Mouse (Mus musculus) kidney, postnatal 10 days (tissue): ENCODE results near the gene Xlr3a.
A peak's percentile ranks its signal among the peaks of the same experiment; 100 is the strongest.
"Not testable (repeated sequence)": the region's sequence is repeated elsewhere in the genome, so short reads cannot be mapped to it uniquely, and the experiment has no call there.

Experiments
- DNase-seq: peaks from one replicate; pipeline ENCODE4 v3.0.0; 2021; ENCODE audit warnings: mixed read lengths

Gene Xlr3a

GRCm38 (mm10) chrX:73096941-73097508, at the start of gene Xlr3a:
Gene Xlr3a, minus strand, starts transcription at chrX:73097095.
- not testable (repeated sequence) for DNase-seq

GRCm38 (mm10) chrX:73143218-73143618, 46.3 kb upstream of the Xlr3a start:
- not testable (repeated sequence) for DNase-seq

- not testable (repeated sequence) for DNase-seq
These were observed 26.2 kb upstream of the Xlr3a start for GRCm38 (mm10) chrX:73122859-73123829.

GRCm38 (mm10) chrX:73116747-73117146, 19.9 kb upstream of the Xlr3a start, which contains the start of gene Gm14685:
Gene Gm14685, plus strand, starts transcription at chrX:73117047.
- DNase-seq, result not testable (repeated sequence)

GRCm38 (mm10) chrX:73082267-73083055, 14.4 kb downstream of the Xlr3a start, which contains the start of gene Xlr4a:
Gene Xlr4a, minus strand, starts transcription at chrX:73082478.
- not testable (repeated sequence) for DNase-seq

GRCm38 (mm10) chrX:73066765-73067312, 30.1 kb downstream of the Xlr3a start:
- not testable (repeated sequence) for DNase-seq

- no peak for DNase-seq
These were observed 32.5 kb downstream of the Xlr3a start, which contains the start of gene Pnma3 for GRCm38 (mm10) chrX:73064415-73064793. Gene Pnma3, plus strand, starts transcription at chrX:73064787.

- peak; percentile 27 for DNase-seq
These were observed 33.1 kb downstream of the Xlr3a start for GRCm38 (mm10) chrX:73063512-73064414.

- DNase-seq, result no peak
These were observed 34.6 kb downstream of the Xlr3a start for GRCm38 (mm10) chrX:73062323-73062722.

GRCm38 (mm10) chrX:73061528-73061927, 35.4 kb downstream of the Xlr3a start:
- DNase-seq, result no peak

GRCm38 (mm10) chrX:73053860-73054563, 42.9 kb downstream of the Xlr3a start:
- peak; percentile 94 for DNase-seq

- no peak for DNase-seq
These were observed 57.2 kb downstream of the Xlr3a start for GRCm38 (mm10) chrX:73039666-73040065.

- DNase-seq, result no peak
These were observed 58.1 kb downstream of the Xlr3a start for GRCm38 (mm10) chrX:73038831-73039230.

GRCm38 (mm10) chrX:73037003-73037402, 59.9 kb downstream of the Xlr3a start, which contains the start of gene Pnma5:
Gene Pnma5, minus strand, starts transcription at chrX:73037103.
- no peak for DNase-seq
